Mouse (Mus musculus) embryonic fibroblast, embryonic 13.5 days (primary cell): Measurements from ENCODE around the gene Irs1. TPM values are rescaled to one million over a fixed set of nuclear protein-coding genes. Genes with fewer than 3 reads are reported as not detected.

Experiments
- H3K27ac ChIP-seq: 2 replicates; pipeline ENCODE4 v1.5.1; 2012; ENCODE audit warnings: low read length, control low read depth, inconsistent platforms; ENCODE audit not compliant: insufficient read depth
- H3K4me1 ChIP-seq: 2 replicates; pipeline ENCODE4 v1.6.1; 2011; ENCODE audit warnings: low read length; ENCODE audit not compliant: control insufficient read depth, insufficient read depth
- H3K4me3 ChIP-seq: 2 replicates; pipeline ENCODE4 v1.5.1; 2011; ENCODE audit warnings: mild to moderate bottlenecking, control low read depth, low read length; ENCODE audit not compliant: insufficient read depth
- CTCF ChIP-seq: IDR thresholded peaks from 2 replicates; pipeline ENCODE4 v1.5.1; 2011; ENCODE audit warnings: mild to moderate bottlenecking, control low read depth, low read length, moderate library complexity, borderline replicate concordance; ENCODE audit not compliant: insufficient read depth
- POLR2A ChIP-seq: IDR thresholded peaks from 2 replicates; pipeline ENCODE4 v1.6.1; 2011; ENCODE audit warnings: low read depth, mild to moderate bottlenecking, control low read depth, low read length, moderate library complexity
- polyA plus RNA-seq: library from polyadenylated mRNA; stranded (reverse); fragments of >200 nt; gene quantifications from 2 replicates; pipeline ENCODE4 v1.2.4, GENCODE M21; 2011; ENCODE audit warnings: low read depth; ENCODE audit not compliant: missing spikeins, insufficient read length

Irs1 gene
- polyA plus RNA-seq, 1 experiment = 41.2 TPM

GRCm38 (mm10) chr1:82289116-82289989, 1.9 kb downstream of the Irs1 start:
- H3K27ac ChIP-seq = peak overlapping the region; percentile 82
- H3K4me3 ChIP-seq = peak overlapping the region; percentile 70
- no peak for TF ChIP-seq CTCF
- TF ChIP-seq POLR2A = peak; percentile 39; the same call in 1 of the 2 replicates
- 0 out of 2 replicates have a peak, but pooled peaks cover 3% of the 10 kb centered on the region for H3K4me1 ChIP-seq

GRCm38 (mm10) chr1:82288421-82288990, 2.7 kb downstream of the Irs1 start:
- TF ChIP-seq POLR2A = no peak
- TF ChIP-seq CTCF = no peak
- Histone ChIP-seq H3K4me1 (0 out of 2 replicates have a peak, but pooled peaks cover 3% of the 10 kb centered on the region), H3K27ac (no peak overlapping the region), H3K4me3 (peak overlapping the region; percentile 70)

- Histone ChIP-seq H3K4me3 (peak overlapping the region; percentile 70), H3K4me1 (no peaks in the 10 kb centered on the region)
These were observed 3.4 kb downstream of the Irs1 start for GRCm38 (mm10) chr1:82287776-82288325.

GRCm38 (mm10) chr1:82287052-82287775, 4.0 kb downstream of the Irs1 start:
- peak overlapping the region; percentile 70 for H3K4me3 ChIP-seq
- H3K27ac ChIP-seq = 0 out of 2 replicates have a peak overlapping the region, but pooled peaks have one; percentile 1
- TF ChIP-seq CTCF (no peak), POLR2A (peak; percentile 39; the same call in 1 of the 2 replicates)
- peaks cover 1% of the 10 kb centered on the region; the same call in 1 of the 2 replicates for H3K4me1 ChIP-seq

More at GRCm38 (mm10) chr1:82287776-82288325, 3.4 kb downstream of the Irs1 start:
- TF ChIP-seq POLR2A (peak; percentile 29; the same call in 1 of the 2 replicates), CTCF (no peak)
- no peak overlapping the region for H3K27ac ChIP-seq

- Histone ChIP-seq H3K4me3 (peak overlapping the region; percentile 70), H3K27ac (peak overlapping the region; percentile 80), H3K4me1 (peaks cover 6% of the 10 kb centered on the region)
- TF ChIP-seq CTCF (no peak), POLR2A (0 out of 2 replicates have a peak, but pooled peaks have one; percentile 29)
These were observed 4.8 kb downstream of the Irs1 start for GRCm38 (mm10) chr1:82286190-82287051.

- peak overlapping the region; percentile 70 for H3K4me3 ChIP-seq
- peak overlapping the region; percentile 80 for H3K27ac ChIP-seq
- peaks cover 8% of the 10 kb centered on the region for H3K4me1 ChIP-seq
- no peak for TF ChIP-seq CTCF
- no peak; the same call in 1 of the 2 replicates for TF ChIP-seq POLR2A
These were observed 5.6 kb downstream of the Irs1 start for GRCm38 (mm10) chr1:82285461-82286189.

- H3K4me1 ChIP-seq = peaks cover 8% of the 10 kb centered on the region
- H3K4me3 ChIP-seq = peak overlapping the region; percentile 72
- TF ChIP-seq POLR2A (no peak; the same call in 1 of the 2 replicates), CTCF (no peak)
- H3K27ac ChIP-seq = peak overlapping the region; percentile 94
These were observed 6.8 kb downstream of the Irs1 start for GRCm38 (mm10) chr1:82284403-82284802.

GRCm38 (mm10) chr1:82283901-82284301, 7.3 kb downstream of the Irs1 start:
- Histone ChIP-seq H3K4me1 (peaks cover 10% of the 10 kb centered on the region), H3K27ac (peak overlapping the region; percentile 94), H3K4me3 (peak overlapping the region; percentile 72)
- TF ChIP-seq POLR2A (peak; percentile 44), CTCF (no peak)
